Mouse (Mus musculus): Measurements from ENCODE around the gene Ins1.

Gene Ins1

DNA sequence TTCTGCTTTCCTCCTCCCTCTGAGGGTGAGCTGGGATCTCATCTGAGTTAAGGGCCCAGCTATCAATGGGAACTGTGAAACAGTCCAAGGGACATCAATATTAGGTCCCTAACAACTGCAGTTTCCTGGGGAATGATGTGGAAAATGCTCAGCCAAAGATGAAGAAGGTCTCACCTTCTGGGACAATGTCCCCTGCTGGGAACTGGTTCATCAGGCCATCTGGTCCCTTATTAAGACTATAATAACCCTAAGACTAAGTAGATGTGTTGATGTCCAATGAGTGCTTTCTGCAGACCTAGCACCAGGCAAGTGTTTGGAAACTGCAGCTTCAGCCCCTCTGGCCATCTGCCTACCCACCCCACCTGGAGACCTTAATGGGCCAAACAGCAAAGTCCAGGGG lies at the start of gene Ins1:
TSS of gene Ins1 (plus strand) at position 301 of the 400 bp plus-strand sequence.
- DNase-seq (ENCODE audit: low read depth, low spot score): no peak
